Mouse (Mus musculus): ENCODE data around the gene Ccnq. TPM values are rescaled to one million over a fixed set of nuclear protein-coding genes. Genes with fewer than 3 reads are reported as not detected.

The Ccnq gene
- polyA plus RNA-seq, 1 experiment from 2014 or later = 34.4 TPM

DNA sequence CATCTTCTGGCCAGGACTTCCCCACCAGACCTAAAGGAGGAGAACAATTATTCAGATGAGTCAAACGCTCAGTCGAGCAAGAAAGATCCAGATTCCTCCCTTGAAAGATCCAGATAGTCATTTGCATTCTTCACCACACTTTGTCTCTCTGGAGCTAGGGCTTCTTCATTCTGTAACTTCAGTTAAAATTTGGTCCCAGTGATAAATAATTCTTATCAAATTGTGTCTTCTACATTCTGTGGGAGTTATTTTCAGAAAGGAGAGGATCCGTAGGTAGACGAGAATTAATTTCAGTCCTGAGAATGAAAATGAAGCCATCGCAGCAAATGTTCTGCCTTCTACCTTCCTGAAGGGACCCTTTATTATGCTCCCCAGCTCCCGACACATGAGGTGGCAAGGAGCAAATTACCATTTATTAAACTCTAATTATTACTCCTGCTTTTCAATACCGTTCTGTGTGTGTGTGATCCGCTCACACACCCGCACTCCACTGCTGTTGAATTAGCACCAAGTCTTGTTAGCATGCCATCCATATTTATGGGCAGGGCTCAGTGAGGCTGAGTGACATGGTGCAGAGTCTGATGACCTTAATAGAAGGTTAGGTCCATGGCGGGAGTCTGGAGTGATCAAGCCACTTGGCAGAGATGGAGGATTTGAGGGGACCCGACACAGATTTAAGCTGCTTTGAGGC is 38.0 kb upstream of the Ccnq start:
- Histone ChIP-seq H3K9ac (ENCODE audit: low read length) (no peak overlapping the region), H3K9me3 (ENCODE audit: control insufficient read depth, low read length) (no peaks in the 10 kb centered on the region), H3K4me1 (ENCODE audit: control insufficient read depth in 2 of 2, insufficient read depth in 2 of 2, low read length in 2 of 2) (peaks cover 15 to 30% of the 10 kb centered on the region in 2 experiments), H3K4me3 (ENCODE audit: control insufficient read depth in 1 of 2, insufficient read depth in 1 of 2, low read depth in 1 of 2, low read length in 2 of 2) (no peak overlapping the region), H3K4me2 (ENCODE audit: low read length) (no peak overlapping the region), H3K27ac (replicated peaks in 1 of 2; ENCODE audit: control insufficient read depth in 1 of 2, insufficient read depth in 1 of 2, low read depth in 2 of 2, low read length in 2 of 2) (no peak overlapping the region), H3K27me3 (ENCODE audit: control insufficient read depth, insufficient read depth, low read length) (no peaks in the 10 kb centered on the region), H3K36me3 (ENCODE audit: control insufficient read depth, insufficient read depth, low read length) (no peaks in the 10 kb centered on the region)
- ATAC-seq (ENCODE audit: insufficient number of reproducible peaks, insufficient read depth, low FRiP score, low read depth) = no peak
- WGBS = 86% methylated on average over 11 of the region's 11 CpGs

DNA sequence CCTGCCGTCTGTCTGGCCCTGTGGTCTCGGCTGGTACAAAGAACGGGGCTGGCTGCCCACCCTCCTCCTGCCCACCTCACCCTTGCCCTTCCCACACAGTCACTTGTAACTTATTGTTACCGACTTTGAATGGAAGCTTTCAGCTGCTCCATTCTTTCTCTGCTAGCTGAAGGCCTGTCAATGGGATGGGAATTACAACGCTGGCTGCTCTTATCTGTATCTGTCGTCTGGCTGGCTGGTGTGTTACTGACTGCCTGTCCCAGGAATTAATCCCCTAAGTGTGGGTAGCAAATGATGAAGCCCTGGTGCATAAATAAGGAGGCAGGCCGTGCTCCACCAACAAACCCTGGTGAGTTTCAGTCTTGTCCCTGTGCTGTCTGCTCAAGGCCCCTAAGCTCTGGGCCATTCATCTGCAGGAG is 34.5 kb upstream of the Ccnq start:
- Histone ChIP-seq H3K4me2 (ENCODE audit: low read length) (no peak overlapping the region), H3K27ac (replicated peaks in 1 of 2; ENCODE audit: control insufficient read depth in 1 of 2, insufficient read depth in 1 of 2, low read depth in 2 of 2, low read length in 2 of 2) (peak overlapping the region; percentile 25 to 47; a peak in 1 of 4 replicates), H3K4me3 (ENCODE audit: control insufficient read depth in 1 of 2, insufficient read depth in 1 of 2, low read depth in 1 of 2, low read length in 2 of 2) (no peak overlapping the region), H3K27me3 (ENCODE audit: control insufficient read depth, insufficient read depth, low read length) (no peaks in the 10 kb centered on the region), H3K36me3 (ENCODE audit: control insufficient read depth, insufficient read depth, low read length) (no peaks in the 10 kb centered on the region), H3K9me3 (ENCODE audit: control insufficient read depth, low read length) (no peaks in the 10 kb centered on the region), H3K4me1 (ENCODE audit: control insufficient read depth in 2 of 2, insufficient read depth in 2 of 2, low read length in 2 of 2) (peaks cover 14 to 22% of the 10 kb centered on the region in 2 experiments), H3K9ac (ENCODE audit: low read length) (no peak overlapping the region)
- ATAC-seq (ENCODE audit: insufficient number of reproducible peaks, insufficient read depth, low FRiP score, low read depth) = no peak
- WGBS = 10% methylated on average over 7 of the region's 7 CpGs

DNA sequence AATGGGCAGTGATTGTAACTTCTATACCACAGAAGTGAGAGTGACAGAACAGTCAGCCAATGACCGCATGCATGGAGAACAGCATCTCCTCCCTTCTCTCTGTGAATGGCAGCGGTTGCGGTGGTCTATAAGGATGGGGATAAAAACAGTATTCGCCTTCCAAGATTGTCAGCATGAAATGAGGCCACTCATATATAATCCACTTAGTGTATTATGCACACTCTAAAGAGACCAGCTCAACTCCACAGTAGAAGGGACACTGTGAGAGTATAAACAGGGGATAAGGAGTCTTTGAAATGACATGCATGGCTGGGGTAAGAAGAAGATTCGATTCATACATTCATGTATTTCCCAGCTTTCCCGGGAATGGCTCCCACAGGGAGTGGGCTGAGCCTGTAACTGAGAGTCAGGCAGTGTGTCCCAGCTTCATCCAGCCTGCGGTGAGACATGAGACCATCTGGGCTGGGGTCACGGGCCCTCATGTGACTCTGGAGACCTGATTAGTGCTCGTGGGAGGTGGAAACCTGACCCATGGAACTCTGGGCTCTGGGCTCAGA is 31.3 kb upstream of the Ccnq start:
- Histone ChIP-seq H3K9me3 (ENCODE audit: control insufficient read depth, low read length) (no peaks in the 10 kb centered on the region), H3K36me3 (ENCODE audit: control insufficient read depth, insufficient read depth, low read length) (no peaks in the 10 kb centered on the region), H3K4me2 (ENCODE audit: low read length) (no peak overlapping the region), H3K4me1 (ENCODE audit: control insufficient read depth in 2 of 2, insufficient read depth in 2 of 2, low read length in 2 of 2) (peaks cover 14 to 21% of the 10 kb centered on the region in 2 experiments), H3K27me3 (ENCODE audit: control insufficient read depth, insufficient read depth, low read length) (no peaks in the 10 kb centered on the region), H3K4me3 (ENCODE audit: control insufficient read depth in 1 of 2, insufficient read depth in 1 of 2, low read depth in 1 of 2, low read length in 2 of 2) (no peak overlapping the region), H3K9ac (ENCODE audit: low read length) (no peak overlapping the region), H3K27ac (replicated peaks in 1 of 2; ENCODE audit: control insufficient read depth in 1 of 2, insufficient read depth in 1 of 2, low read depth in 2 of 2, low read length in 2 of 2) (no peak overlapping the region)
- WGBS = 70% methylated on average over 9 of the region's 9 CpGs
- ATAC-seq (ENCODE audit: insufficient number of reproducible peaks, insufficient read depth, low FRiP score, low read depth) = no peak

DNA sequence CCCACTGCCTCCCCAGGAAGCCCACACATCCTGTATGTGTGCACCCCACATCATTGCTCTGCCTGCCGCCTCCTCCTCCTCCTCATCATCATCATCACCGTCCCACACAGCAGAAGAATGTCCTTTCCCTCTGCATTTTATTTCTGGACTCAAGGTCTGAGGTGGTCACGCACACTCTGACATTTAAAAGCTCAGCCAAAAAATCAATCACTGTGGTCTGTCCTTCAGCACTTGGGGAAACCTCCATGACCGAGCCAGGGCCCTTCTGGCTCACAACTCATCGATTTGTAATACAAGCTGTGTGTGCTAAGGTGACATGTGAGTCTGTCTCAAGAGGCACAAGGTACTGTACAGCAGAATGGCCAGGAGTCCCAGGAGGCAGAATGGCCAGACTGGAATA is 30.8 kb upstream of the Ccnq start:
- Histone ChIP-seq H3K36me3 (ENCODE audit: control insufficient read depth, insufficient read depth, low read length) (no peaks in the 10 kb centered on the region), H3K4me3 (ENCODE audit: control insufficient read depth in 1 of 2, insufficient read depth in 1 of 2, low read depth in 1 of 2, low read length in 2 of 2) (no peak overlapping the region), H3K27ac (replicated peaks in 1 of 2; ENCODE audit: control insufficient read depth in 1 of 2, insufficient read depth in 1 of 2, low read depth in 2 of 2, low read length in 2 of 2) (no peak overlapping the region), H3K9ac (ENCODE audit: low read length) (no peak overlapping the region), H3K4me2 (ENCODE audit: low read length) (no peak overlapping the region), H3K27me3 (ENCODE audit: control insufficient read depth, insufficient read depth, low read length) (no peaks in the 10 kb centered on the region), H3K4me1 (ENCODE audit: control insufficient read depth in 2 of 2, insufficient read depth in 2 of 2, low read length in 2 of 2) (peaks cover 14 to 21% of the 10 kb centered on the region in 2 experiments), H3K9me3 (ENCODE audit: control insufficient read depth, low read length) (no peaks in the 10 kb centered on the region)
- no peak for ATAC-seq (ENCODE audit: insufficient number of reproducible peaks, insufficient read depth, low FRiP score, low read depth)
- WGBS = 58% methylated on average over 5 of the region's 5 CpGs

DNA sequence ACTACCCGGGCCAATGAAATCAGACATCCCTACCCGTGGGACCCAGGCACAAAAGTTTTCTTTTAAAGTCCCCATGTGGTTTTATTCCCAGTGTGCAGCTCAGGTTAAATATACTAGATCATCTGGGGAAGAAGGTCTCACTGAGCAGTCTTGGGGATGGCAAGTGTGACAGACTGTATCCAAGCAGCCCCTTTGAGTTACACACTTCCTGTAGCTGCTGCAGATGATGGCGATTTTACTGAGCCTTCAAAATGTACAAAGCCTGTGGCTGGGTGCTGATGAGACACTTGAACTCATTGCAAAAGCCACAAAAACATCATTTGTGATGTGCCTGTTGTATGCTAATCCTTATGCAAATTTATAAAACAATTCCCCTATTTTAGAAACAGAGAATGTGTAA is 29.0 kb upstream of the Ccnq start:
- Histone ChIP-seq H3K9ac (ENCODE audit: low read length) (no peak overlapping the region), H3K4me3 (ENCODE audit: control insufficient read depth in 1 of 2, insufficient read depth in 1 of 2, low read depth in 1 of 2, low read length in 2 of 2) (no peak overlapping the region), H3K27ac (replicated peaks in 1 of 2; ENCODE audit: control insufficient read depth in 1 of 2, insufficient read depth in 1 of 2, low read depth in 2 of 2, low read length in 2 of 2) (no peak overlapping the region), H3K36me3 (ENCODE audit: control insufficient read depth, insufficient read depth, low read length) (no peaks in the 10 kb centered on the region), H3K9me3 (ENCODE audit: control insufficient read depth, low read length) (no peaks in the 10 kb centered on the region), H3K4me1 (ENCODE audit: control insufficient read depth in 2 of 2, insufficient read depth in 2 of 2, low read length in 2 of 2) (peaks cover 8 to 11% of the 10 kb centered on the region in 2 experiments), H3K4me2 (ENCODE audit: low read length) (no peak overlapping the region), H3K27me3 (ENCODE audit: control insufficient read depth, insufficient read depth, low read length) (no peaks in the 10 kb centered on the region)
- WGBS = 78% methylated on average over 3 of the region's 3 CpGs
- no peak for ATAC-seq (ENCODE audit: insufficient number of reproducible peaks, insufficient read depth, low FRiP score, low read depth)

DNA sequence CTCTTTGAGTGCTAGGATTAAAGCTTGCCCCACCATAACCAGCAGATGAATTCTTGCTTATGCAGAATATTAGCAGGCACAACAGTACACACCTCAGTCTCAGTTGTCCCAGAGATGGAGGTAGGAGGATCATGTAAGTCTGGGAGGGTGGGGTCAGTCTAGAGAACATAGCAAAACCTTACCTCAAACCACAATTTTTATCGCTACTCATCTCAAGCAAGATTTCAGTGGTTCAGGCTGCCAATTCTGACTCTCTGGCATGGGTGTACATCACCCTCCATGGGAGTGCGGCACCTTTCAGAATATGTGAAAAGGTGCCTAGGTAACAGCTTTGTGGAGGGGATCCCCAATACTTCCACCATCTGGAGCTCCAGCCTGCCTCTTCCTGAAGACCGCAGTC is 28.5 kb upstream of the Ccnq start:
- Histone ChIP-seq H3K4me1 (ENCODE audit: control insufficient read depth in 2 of 2, insufficient read depth in 2 of 2, low read length in 2 of 2) (peaks cover 8 to 9% of the 10 kb centered on the region in 2 experiments; a peak in 3 of 4 replicates), H3K27me3 (ENCODE audit: control insufficient read depth, insufficient read depth, low read length) (no peaks in the 10 kb centered on the region), H3K4me2 (ENCODE audit: low read length) (no peak overlapping the region), H3K36me3 (ENCODE audit: control insufficient read depth, insufficient read depth, low read length) (no peaks in the 10 kb centered on the region), H3K9me3 (ENCODE audit: control insufficient read depth, low read length) (no peaks in the 10 kb centered on the region), H3K9ac (ENCODE audit: low read length) (no peak overlapping the region), H3K27ac (replicated peaks in 1 of 2; ENCODE audit: control insufficient read depth in 1 of 2, insufficient read depth in 1 of 2, low read depth in 2 of 2, low read length in 2 of 2) (no peak overlapping the region), H3K4me3 (ENCODE audit: control insufficient read depth in 1 of 2, insufficient read depth in 1 of 2, low read depth in 1 of 2, low read length in 2 of 2) (no peak overlapping the region)
- WGBS = 95% methylated on average over 3 of the region's 3 CpGs
- ATAC-seq (ENCODE audit: insufficient number of reproducible peaks, insufficient read depth, low FRiP score, low read depth) = no peak

DNA sequence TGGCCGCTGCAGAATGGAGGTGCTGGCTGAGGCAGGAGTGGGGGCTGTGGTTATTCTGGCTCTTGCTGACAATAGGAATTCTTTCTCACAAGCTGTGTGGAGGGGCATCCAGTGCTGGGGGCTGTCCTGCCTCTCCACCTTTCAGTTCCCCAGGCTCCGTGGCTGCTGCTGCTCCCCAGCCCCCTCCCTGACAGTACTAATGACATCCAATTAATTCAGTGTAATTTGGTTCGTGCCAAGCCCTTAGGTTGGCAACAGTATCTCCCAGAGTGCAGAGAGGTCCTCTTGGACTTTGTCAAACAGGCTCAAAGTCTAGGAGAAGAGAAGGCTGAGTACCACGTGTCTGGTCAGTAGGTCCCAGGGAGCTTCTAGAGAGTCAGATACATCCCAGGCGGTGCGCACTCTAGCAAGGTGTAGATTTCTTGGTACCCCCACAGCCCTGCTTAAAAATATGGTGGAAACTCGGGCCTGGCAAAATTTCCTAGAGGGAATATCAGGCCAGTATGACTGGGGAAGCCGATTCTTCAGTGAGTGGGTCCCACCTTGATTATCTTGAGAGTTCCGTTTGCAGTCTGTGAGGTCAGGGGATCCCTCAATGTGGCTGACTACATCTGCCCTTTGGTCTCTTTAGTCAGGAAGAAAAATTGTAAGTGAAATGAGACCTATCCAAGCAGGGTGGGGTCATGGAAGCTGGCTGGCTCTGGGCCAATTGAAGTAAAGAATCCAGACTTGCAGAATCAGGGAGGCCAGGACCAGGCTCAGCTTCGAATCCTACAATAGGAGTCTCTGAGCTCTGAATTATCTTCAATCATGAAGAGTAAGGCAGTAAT is 26.5 kb upstream of the Ccnq start:
- no peak for ATAC-seq (ENCODE audit: insufficient number of reproducible peaks, insufficient read depth, low FRiP score, low read depth)
- H3K36me3 ChIP-seq (ENCODE audit: control insufficient read depth, insufficient read depth, low read length) = no peaks in the 10 kb centered on the region
- no peak overlapping the region for H3K4me2 ChIP-seq (ENCODE audit: low read length)
- H3K4me1 ChIP-seq (ENCODE audit: control insufficient read depth in 2 of 2, insufficient read depth in 2 of 2, low read length in 2 of 2) = peaks cover 3 to 8% of the 10 kb centered on the region in 2 experiments
- WGBS = 60% methylated on average over 10 of the region's 10 CpGs
- H3K27me3 ChIP-seq (ENCODE audit: control insufficient read depth, insufficient read depth, low read length) = no peaks in the 10 kb centered on the region
- no peak overlapping the region for H3K4me3 ChIP-seq (ENCODE audit: control insufficient read depth in 1 of 2, insufficient read depth in 1 of 2, low read depth in 1 of 2, low read length in 2 of 2)
- H3K9me3 ChIP-seq (ENCODE audit: control insufficient read depth, low read length) = no peaks in the 10 kb centered on the region
- no peak overlapping the region for H3K27ac ChIP-seq (replicated peaks in 1 of 2; ENCODE audit: control insufficient read depth in 1 of 2, insufficient read depth in 1 of 2, low read depth in 2 of 2, low read length in 2 of 2)
- H3K9ac ChIP-seq (ENCODE audit: low read length) = no peak overlapping the region

Data from heart, embryonic 14.5 days (tissue).